Mouse (Mus musculus) left cerebral cortex, adult 9 months (tissue): ENCODE measurements around the gene Tmem121.
"Not testable (repeated sequence)": the region's sequence is repeated elsewhere in the genome, so short reads cannot be mapped to it uniquely, and the experiment has no call there.

Experiments
- DNase-seq, 2 experiments: peaks; one replicate each; pipeline ENCODE4 v3.0.0; 2022; ENCODE audit warnings: low spot score in 2 of 2

The Tmem121 gene

GRCm38 (mm10) chr12:113220447-113220846 is 34.7 kb downstream of the Tmem121 start:
- peak in 1 of 2 experiments; percentile 68 for DNase-seq

GRCm38 (mm10) chr12:113221289-113221688 is 35.6 kb downstream of the Tmem121 start:
- DNase-seq = no peak

GRCm38 (mm10) chr12:113222121-113222636 is 36.4 kb downstream of the Tmem121 start:
- DNase-seq = peak; percentile 47 to 92

DNA sequence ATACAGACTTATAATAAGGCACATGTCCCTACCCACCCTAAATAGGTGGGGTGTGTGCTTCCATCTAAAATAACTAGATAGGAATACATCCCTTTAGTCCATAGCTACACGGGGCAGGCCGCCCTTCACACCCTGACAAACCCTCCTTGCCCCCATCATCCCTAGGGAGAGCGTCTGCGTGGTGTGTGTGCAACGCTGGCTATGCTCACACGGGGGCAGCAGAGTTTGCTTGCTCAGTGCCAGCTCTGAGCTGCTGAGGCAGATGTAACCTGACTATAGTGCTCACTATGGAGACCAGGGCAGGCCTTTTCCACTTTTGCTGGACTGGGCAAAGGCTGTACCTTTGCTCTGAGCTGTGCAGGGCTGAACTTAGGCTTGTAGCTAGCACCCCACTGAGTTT is 37.0 kb downstream of the Tmem121 start:
- peak in 1 of 2 experiments; percentile 60 for DNase-seq

GRCm38 (mm10) chr12:113224206-113224605 is 38.5 kb downstream of the Tmem121 start:
- no peak for DNase-seq

- no peak for DNase-seq
Observed at GRCm38 (mm10) chr12:113224687-113225091, 39.0 kb downstream of the Tmem121 start.

- no peak for DNase-seq
Observed at GRCm38 (mm10) chr12:113227970-113228593, 42.4 kb downstream of the Tmem121 start.

GRCm38 (mm10) chr12:113230741-113231140 is 45.0 kb downstream of the Tmem121 start:
- no peak for DNase-seq

DNA sequence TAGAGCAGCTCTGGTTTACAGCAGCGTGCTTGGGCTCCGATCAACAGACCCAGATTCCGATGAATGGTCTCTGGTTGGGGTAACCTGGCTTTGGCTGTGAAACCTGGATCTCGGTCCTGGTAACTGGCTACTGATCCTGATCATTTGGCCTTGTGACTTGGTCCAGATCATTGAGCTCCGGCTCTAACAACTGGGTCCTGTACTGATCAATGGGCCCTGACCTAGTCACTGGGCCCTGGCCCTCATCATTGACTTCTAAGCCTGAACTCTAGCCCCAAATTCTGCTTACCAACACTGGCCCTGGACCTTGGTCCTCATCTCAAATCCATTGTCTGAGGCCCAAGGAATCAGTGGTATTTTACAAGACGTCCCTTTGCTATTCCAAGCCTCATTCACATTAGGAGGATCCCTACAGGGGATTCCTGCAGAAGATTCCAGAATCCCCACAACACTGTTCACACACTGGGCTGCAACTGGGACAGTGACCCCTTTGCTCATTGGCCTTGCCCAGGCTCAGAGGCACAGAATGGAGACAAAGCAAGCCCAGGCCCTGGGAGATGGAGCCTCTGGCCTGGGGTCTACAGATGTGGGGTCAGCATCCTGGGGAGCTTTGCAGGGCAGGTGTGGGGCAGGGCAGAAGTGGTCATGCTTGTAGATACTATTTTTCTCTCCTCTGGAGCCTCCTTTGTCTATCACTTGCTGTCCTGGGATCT is 46.0 kb downstream of the Tmem121 start:
- not testable (repeated sequence) for DNase-seq

GRCm38 (mm10) chr12:113232264-113232750 is 46.6 kb downstream of the Tmem121 start:
- not testable (repeated sequence) for DNase-seq
